Mouse (Mus musculus) testis, adult 2 months (tissue): ENCODE results near the gene Cyp4f15. TPM values are rescaled to one million over a fixed set of nuclear protein-coding genes. Genes with fewer than 3 reads are reported as not detected.

Source experiments
- H3K27ac ChIP-seq: fragments of 200-500 bp; 2 replicates; pipeline ENCODE4 v1.5.1; 2012; ENCODE audit warnings: low read depth, low read length; ENCODE audit not compliant: control insufficient read depth, insufficient read depth
- H3K27me3 ChIP-seq: fragments of 200-500 bp; 2 replicates; pipeline ENCODE4 v1.6.1; 2012; ENCODE audit warnings: mild to moderate bottlenecking, low read length, moderate library complexity; ENCODE audit not compliant: control insufficient read depth, insufficient read depth
- H3K36me3 ChIP-seq: fragments of 200-500 bp; 2 replicates; pipeline ENCODE4 v1.6.1; 2012; ENCODE audit warnings: mild to moderate bottlenecking, low read length; ENCODE audit not compliant: control insufficient read depth, insufficient read depth
- H3K4me1 ChIP-seq: fragments of 200-500 bp; 2 replicates; pipeline ENCODE4 v1.6.1; 2012; ENCODE audit warnings: low read length; ENCODE audit not compliant: control insufficient read depth, insufficient read depth
- H3K4me3 ChIP-seq: fragments of 200-500 bp; 2 replicates; pipeline ENCODE4 v1.5.1; 2012; ENCODE audit warnings: low read depth, mild to moderate bottlenecking, low read length, moderate library complexity, mixed read lengths; ENCODE audit not compliant: control insufficient read depth
- CTCF ChIP-seq: fragments of 200-500 bp; IDR thresholded peaks from 2 replicates; pipeline ENCODE4 v1.5.1; 2012; ENCODE audit warnings: low read depth, mild to moderate bottlenecking, inconsistent platforms, low read length, moderate library complexity; ENCODE audit not compliant: control insufficient read depth, insufficient read depth, insufficient replicate concordance
- POLR2A ChIP-seq: fragments of 200-500 bp; IDR thresholded peaks from 2 replicates; pipeline ENCODE4 v1.6.1; 2012; ENCODE audit warnings: low read depth, mild to moderate bottlenecking, inconsistent platforms, low read length, moderate library complexity; ENCODE audit not compliant: control insufficient read depth
- polyA plus RNA-seq: library from polyadenylated mRNA; depleted of rRNA; stranded (reverse); fragments of >200 nt; gene quantifications from 2 replicates; pipeline ENCODE4 v1.2.3, GENCODE M21; 2012; rRNA removed

The Cyp4f15 gene
- polyA plus RNA-seq, result 1.2 and 1.6 TPM in 2 replicates

DNA sequence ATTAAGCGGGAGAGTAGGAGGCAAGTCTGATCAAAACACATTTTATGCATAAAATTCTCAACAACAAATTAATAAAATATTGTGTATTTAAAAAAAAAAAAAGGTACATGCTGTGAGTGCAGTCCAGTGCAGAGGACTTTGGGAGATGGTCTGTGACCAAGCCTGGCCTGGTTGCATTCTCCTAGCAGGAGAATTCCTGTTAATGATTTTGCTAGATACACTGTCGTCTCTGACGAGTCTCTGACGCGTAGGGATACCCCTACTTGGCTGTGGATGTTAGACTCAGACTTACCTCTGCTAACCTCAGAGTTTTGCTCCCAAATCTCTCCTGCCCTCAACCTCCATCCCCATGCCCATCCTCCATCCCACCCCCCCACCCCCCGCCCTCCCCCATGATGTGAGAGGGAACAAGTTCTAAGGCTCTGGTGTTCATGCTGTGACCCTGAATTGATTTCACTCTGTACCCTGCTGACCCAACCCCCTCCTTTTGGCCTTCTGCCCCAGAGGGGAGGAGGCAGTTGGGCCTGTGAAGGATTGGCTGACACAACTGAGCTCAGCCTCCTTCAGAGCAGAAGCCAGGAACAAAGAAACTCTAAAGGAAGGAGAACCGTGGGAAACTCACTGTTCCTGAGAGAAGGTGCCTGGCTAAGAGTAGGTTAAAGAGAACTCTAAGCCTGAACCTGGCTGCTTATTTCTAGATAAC, at the start of gene Cyp4f15:
Cyp4f15 (plus strand) TSS at position 580 of the 703 bp plus-strand sequence.
- Histone ChIP-seq H3K36me3 (no peaks in the 10 kb centered on the region), H3K27me3 (no peaks in the 10 kb centered on the region), H3K4me3 (no peak within 1 kb of the TSS), H3K4me1 (no peaks in the 10 kb centered on the region), H3K27ac (no peak within 1 kb of the TSS; the same call in 1 of the 2 replicates)
- TF ChIP-seq CTCF (no peak), POLR2A (no peak)

DNA sequence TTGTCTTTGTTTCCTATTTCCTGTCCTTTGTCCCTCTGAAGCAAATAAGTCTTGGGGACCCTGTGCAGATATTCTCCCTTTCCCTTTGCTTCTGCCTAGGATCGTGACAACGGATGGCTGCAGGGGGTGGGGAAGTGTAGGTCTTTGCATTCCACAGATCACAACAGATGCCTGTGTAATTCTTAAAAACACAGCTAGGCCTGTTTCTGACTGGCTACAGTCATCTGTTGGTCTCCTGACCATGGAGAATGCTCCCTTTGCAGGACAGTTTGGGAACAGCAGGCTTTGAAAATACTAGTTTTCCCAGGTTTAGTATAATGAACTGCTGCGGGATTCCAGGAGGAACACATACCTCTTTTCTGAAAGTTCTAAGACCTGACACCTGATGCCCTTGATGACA, 49.1 kb upstream of the Cyp4f15 start:
- Histone ChIP-seq H3K36me3 (no peaks in the 10 kb centered on the region), H3K27me3 (no peaks in the 10 kb centered on the region)

DNA sequence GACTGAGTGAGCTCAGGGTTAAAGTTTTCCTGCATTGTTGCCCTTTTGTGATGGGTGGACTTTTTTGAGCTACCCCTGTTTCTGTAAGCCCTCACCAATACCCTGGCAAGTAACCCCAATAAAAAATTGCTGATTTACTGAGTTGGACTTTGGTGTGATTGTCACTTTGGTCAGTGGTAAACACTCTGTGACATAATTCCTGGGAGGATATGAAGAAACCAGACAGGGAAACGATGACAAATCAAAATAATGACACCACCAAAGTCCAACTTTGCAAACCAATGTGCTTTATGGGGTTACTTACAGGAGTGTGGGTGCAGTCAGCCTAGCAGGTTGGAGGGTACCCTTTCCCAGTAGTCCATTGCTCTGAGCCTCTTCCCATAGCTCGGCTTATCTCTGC, 48.3 kb upstream of the Cyp4f15 start:
- TF ChIP-seq POLR2A (no peak), CTCF (no peak)
- H3K4me3 ChIP-seq, result no peak overlapping the region

More for the DNA sequence above, 49.1 kb upstream of the Cyp4f15 start:
- Histone ChIP-seq H3K4me1 (peaks cover 4% of the 10 kb centered on the region), H3K4me3 (no peak overlapping the region), H3K27ac (no peak overlapping the region)
- TF ChIP-seq CTCF (no peak), POLR2A (no peak)

DNA sequence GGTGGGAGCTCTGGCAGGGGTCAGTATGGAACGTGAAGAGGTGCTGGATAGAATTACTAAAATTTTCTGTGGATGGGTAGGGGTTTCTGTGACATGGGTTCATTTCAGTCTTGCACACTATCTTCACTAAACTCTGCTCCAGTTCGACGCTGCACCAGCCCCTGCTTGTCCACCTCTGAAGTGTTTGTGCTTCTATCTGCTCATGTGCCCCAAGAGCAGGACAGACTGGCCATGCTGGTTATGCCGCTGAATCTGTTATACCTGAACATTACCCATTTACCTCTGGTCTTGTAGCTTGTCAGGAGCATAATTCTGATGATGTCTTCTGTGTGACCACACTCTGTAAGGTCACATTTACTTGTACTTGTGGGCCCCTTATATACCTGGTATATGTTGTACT, 38.8 kb upstream of the Cyp4f15 start:
- H3K4me3 ChIP-seq, result no peak overlapping the region
- H3K4me1 ChIP-seq, result no peaks in the 10 kb centered on the region
- no peaks in the 10 kb centered on the region for H3K36me3 ChIP-seq
- no peaks in the 10 kb centered on the region for H3K27me3 ChIP-seq
- no peak overlapping the region for H3K27ac ChIP-seq
- TF ChIP-seq CTCF (no peak), POLR2A (no peak)

More for the DNA sequence above, 48.3 kb upstream of the Cyp4f15 start:
- H3K36me3 ChIP-seq, result no peaks in the 10 kb centered on the region
- H3K4me1 ChIP-seq, result peaks cover 4% of the 10 kb centered on the region
- no peak overlapping the region for H3K27ac ChIP-seq
- H3K27me3 ChIP-seq, result no peaks in the 10 kb centered on the region

DNA sequence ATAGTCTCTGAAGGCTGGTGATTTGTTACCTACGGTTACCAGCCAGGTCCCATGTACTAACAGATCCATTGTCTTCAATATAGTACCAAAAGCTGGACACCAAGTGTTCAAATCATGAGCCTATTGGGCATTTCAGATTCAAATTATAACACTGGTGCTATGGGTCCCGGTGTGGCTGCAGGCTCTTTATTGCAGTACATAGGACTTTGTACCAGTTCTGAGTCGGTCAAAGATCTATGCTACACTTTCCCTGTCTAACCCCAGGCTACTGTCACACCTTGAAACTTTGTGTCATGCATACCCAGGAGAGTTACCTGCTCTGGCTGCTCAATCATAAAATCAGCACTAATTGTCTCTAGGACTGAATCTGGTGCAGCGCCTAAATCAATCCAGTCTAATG, 31.6 kb upstream of the Cyp4f15 start:
- Histone ChIP-seq H3K4me3 (no peak overlapping the region), H3K27me3 (no peaks in the 10 kb centered on the region), H3K27ac (no peak overlapping the region), H3K36me3 (no peaks in the 10 kb centered on the region), H3K4me1 (no peaks in the 10 kb centered on the region)
- no peak for TF ChIP-seq POLR2A
- TF ChIP-seq CTCF, result no peak

DNA sequence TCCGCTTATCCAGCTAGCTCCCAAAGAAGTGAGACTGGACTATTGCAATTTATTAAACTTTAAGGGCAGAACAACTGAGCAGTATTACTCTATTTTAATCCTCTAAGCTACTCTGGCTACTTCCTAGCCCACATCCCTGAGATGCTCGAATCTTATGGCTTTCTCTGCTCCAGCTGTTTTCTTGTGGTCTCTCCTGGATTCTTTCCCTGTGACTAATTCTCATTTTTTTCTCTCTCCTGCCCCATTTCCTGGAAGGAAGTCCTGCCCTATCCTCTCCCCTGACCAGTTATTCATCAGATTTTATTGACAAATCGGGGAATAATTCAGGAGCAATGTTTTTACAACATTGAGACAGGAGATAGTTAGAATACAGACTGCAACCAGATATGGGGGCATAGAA, 28.4 kb upstream of the Cyp4f15 start:
- no peak overlapping the region for H3K4me3 ChIP-seq

DNA sequence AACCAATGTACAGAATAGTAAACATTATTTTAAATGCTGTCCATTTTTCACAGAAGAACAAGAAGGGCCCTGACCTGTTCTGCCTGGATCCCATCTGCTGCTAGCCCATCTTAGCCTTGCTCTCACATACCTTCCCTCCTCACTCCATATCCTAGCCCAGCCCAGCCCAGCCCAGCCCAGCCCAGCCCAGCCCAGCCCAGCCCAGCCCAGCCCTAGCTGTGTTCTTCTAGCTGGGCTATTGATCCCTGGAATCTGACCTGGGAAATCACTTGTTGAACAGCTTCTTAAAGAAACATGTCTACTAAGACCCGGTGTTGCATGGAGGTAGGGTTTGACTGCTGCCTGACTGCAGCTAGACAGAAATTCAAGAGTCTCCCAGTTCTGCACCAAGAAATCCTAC, 27.2 kb upstream of the Cyp4f15 start:
- no peaks in the 10 kb centered on the region for H3K4me1 ChIP-seq
- H3K27me3 ChIP-seq, result no peaks in the 10 kb centered on the region
- TF ChIP-seq CTCF (no peak), POLR2A (no peak)
- H3K27ac ChIP-seq, result no peak overlapping the region
- H3K36me3 ChIP-seq, result no peaks in the 10 kb centered on the region
- H3K4me3 ChIP-seq, result no peak overlapping the region

More for the DNA sequence above, 28.4 kb upstream of the Cyp4f15 start:
- no peak overlapping the region for H3K27ac ChIP-seq
- H3K4me1 ChIP-seq, result no peaks in the 10 kb centered on the region
- TF ChIP-seq CTCF (no peak), POLR2A (no peak)
- H3K27me3 ChIP-seq, result no peaks in the 10 kb centered on the region
- no peaks in the 10 kb centered on the region for H3K36me3 ChIP-seq

DNA sequence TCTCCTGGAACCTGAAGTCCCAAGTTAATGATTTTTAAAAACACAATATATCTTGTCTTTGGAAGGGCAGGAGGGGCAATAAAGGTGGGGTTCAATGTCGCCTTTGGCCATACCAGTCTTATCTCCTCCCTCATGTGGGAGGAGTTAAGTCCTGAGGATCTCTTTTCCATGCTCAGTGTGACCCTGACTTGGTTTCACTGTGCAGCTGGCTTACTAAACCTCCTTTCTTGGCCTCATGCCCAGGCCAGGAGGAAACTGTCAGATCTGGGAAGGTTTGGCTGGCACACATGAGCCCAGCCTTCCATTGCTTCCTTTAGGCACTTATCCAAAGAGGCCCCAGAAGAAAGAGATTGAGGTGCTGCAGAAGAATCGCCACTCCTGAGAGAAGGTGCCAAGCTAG, 26.7 kb upstream of the Cyp4f15 start, which contains the start of gene Cyp4f40:
Cyp4f40 (plus strand) TSS at position 189 of the 400 bp plus-strand sequence.
- Histone ChIP-seq H3K4me1 (no peaks in the 10 kb centered on the region), H3K4me3 (no peak within 1 kb of the TSS), H3K27ac (no peak within 1 kb of the TSS), H3K36me3 (no peaks in the 10 kb centered on the region), H3K27me3 (no peaks in the 10 kb centered on the region)
- no peak for TF ChIP-seq POLR2A
- no peak for TF ChIP-seq CTCF
